Mouse (Mus musculus): ENCODE measurements at regions not wholly inside any gene's neighbourhood (a gene's known extent, or its start where the extent isn't known, plus 50 kb on each side); places are given as distances from the start of the nearest gene placed in this dataset.

GRCm38 (mm10) chr16:62322809-62323208 lies 463.8 kb downstream of the Nsun3 start:
- no peak for TF ChIP-seq POLR2A (IDR thresholded peaks at IDR 0.05; ENCODE audit: insufficient read depth, low read depth, low read length)
- TF ChIP-seq CTCF (IDR thresholded peaks at IDR 0.05; ENCODE audit: insufficient read depth, low read depth, low read length) = no peak
